Mouse (Mus musculus): ENCODE data around the gene Slc25a41. TPM values are rescaled to one million over a fixed set of nuclear protein-coding genes. Genes with fewer than 3 reads are reported as not detected.

Slc25a41 gene
- polyA plus RNA-seq, 1 experiment = not detected

DNA sequence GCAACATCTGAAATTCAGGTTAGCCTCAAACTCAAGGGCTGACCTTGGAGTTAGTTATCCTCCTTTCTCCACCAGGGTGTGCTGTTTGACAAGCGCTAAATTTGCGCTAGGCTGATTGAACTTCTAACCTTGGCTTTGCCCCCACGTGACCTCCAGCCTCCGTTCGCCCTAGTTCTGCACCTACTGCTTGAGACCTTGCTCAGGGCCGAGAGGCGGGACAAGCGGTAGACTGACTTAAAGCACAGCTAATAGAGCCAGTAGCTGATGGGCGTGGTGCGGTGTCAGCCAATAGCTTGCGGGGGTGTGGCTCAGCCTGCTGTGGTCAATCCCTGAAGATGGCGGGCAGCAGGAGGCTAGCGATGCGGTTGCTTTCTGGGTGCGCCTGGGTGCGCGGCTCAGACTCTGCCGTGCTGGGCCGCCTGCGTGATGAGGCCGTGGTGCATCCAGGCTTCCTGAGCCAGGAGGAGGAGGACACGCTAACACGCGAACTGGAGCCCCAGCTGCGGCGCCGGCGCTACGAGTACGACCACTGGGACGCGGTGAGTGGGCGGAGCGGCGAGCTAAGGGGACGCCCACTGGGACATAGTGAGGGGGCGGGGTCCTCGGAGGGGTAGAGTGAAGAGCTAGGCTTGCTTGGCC is 44.3 kb downstream of the Slc25a41 start, which contains the start of gene Alkbh7:
Gene Alkbh7, plus strand, starts transcription at position 311 of the 639 bp plus-strand sequence.
- peak within 1 kb of the TSS; percentile 63 for H3K4me3 ChIP-seq (ENCODE audit: insufficient read depth, low read length)
- H3K27ac ChIP-seq (ENCODE audit: insufficient read depth, low read length) = no peak within 1 kb of the TSS
- peak; percentile 82 for TF ChIP-seq POLR2A (IDR thresholded peaks at IDR 0.05; ENCODE audit: low read depth, low read length)
- TF ChIP-seq CTCF (IDR thresholded peaks at IDR 0.05; ENCODE audit: borderline replicate concordance, insufficient read depth, low read length) = no peak
- peaks cover 11% of the 10 kb centered on the region for H3K4me1 ChIP-seq (ENCODE audit: control insufficient read depth, insufficient read depth, low read length)

DNA sequence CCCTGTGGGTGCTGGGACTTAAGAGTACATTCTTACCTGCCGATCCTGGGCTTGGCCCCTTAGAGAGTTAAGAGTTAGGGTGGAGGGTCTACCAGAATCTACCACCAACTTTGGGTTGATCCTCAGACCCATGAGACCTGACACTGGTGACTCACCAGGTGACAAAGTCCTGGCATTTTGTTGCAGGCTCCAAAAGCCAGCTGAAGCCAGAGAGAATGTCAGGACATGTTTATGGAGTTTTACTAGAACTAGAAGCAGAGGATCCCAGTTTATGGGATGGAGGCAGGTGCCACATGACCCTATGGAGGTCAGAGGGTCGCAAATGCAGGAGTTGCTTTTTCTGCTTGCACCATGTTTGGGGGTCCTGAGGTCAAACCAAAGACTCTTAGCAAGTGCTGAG is 44.9 kb downstream of the Slc25a41 start:
- H3K4me3 ChIP-seq (ENCODE audit: insufficient read depth, low read length) = no peak overlapping the region

DNA sequence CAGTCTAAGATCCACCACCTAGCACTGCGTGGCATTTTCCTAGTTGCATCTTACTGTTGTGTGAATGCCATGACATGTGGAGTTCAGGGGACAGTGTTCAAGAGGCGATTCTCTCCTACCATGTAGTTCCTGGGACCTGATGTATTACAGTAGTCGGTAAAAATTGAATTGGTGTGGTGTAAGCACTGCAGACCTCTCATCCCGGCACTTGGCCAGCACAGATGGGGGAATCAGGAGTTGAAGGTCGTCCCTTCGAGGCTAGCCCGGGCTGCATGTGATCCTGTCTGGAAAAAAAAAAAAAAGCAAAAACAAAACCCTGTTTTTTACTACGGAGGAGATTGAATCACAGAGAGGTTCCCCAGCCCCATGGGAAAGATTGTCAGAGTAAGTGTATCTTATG is 46.4 kb downstream of the Slc25a41 start:
- TF ChIP-seq POLR2A (IDR thresholded peaks at IDR 0.05; ENCODE audit: low read depth, low read length) (no peak), CTCF (IDR thresholded peaks at IDR 0.05; ENCODE audit: borderline replicate concordance, insufficient read depth, low read length) (no peak)
- H3K4me3 ChIP-seq (ENCODE audit: insufficient read depth, low read length) = no peak overlapping the region
- H3K4me1 ChIP-seq (ENCODE audit: control insufficient read depth, insufficient read depth, low read length) = 0 out of 2 replicates have a peak, but pooled peaks cover 2% of the 10 kb centered on the region
- H3K27ac ChIP-seq (ENCODE audit: insufficient read depth, low read length) = no peak overlapping the region

More for the DNA sequence above, 44.9 kb downstream of the Slc25a41 start:
- H3K4me1 ChIP-seq (ENCODE audit: control insufficient read depth, insufficient read depth, low read length) = peaks cover 9% of the 10 kb centered on the region
- H3K27ac ChIP-seq (ENCODE audit: insufficient read depth, low read length) = no peak overlapping the region
- TF ChIP-seq CTCF (IDR thresholded peaks at IDR 0.05; ENCODE audit: borderline replicate concordance, insufficient read depth, low read length) (no peak), POLR2A (IDR thresholded peaks at IDR 0.05; ENCODE audit: low read depth, low read length) (no peak)

DNA sequence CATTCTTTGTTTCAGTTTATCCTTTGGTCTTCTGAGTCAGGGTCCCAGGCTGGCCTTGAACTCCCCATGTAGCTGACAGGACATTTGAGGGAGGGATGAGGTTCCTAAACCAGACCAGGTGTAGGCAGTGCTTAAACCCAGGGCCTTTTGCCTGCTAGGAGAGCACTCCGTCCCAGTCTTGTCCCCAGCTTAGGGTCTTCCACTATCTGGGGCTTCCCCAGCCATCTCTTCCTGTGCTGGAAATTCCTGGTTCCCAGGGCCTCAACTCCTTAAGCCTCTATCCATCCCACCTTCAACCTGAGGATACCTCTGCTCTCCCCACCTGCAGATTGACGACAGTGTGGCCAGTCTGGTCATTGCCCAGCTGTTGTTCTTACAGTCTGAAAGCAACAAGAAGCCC is 50.5 kb downstream of the Slc25a41 start:
- Histone ChIP-seq H3K27ac (ENCODE audit: insufficient read depth, low read length) (no peak overlapping the region), H3K4me3 (ENCODE audit: insufficient read depth, low read length) (peak overlapping the region; percentile 66), H3K4me1 (ENCODE audit: control insufficient read depth, insufficient read depth, low read length) (no peaks in the 10 kb centered on the region)
- TF ChIP-seq CTCF (IDR thresholded peaks at IDR 0.05; ENCODE audit: borderline replicate concordance, insufficient read depth, low read length) (no peak), POLR2A (IDR thresholded peaks at IDR 0.05; ENCODE audit: low read depth, low read length) (no peak)

DNA sequence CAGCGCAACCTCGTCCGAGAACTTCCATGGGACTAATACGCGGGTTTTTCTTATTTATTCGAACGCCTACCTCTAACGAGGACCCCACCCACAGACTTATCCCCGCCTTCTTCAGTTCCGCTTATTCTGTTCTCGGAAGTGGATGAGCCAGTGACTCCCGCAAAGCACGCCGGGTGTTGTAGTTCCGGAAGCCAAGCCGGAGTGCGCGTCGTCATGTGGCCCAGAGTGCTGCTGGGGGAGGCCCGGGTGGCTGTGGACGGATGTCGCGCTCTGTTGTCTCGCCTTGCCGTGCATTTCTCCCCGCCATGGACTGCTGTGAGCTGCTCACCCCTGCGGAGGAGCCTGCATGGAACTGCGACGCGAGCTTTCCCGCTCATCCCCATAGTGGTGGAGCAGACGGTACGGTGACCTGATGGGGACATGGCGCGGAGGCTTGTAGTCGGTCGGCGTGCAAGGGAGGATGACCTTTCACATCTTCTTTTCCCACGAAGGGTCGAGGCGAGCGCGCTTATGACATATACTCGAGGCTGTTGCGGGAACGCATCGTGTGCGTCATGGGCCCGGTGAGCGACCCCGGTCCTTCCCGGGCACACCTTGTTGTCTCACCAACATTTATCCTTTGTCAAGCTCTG is 51.2 kb downstream of the Slc25a41 start, which contains the start of gene Clpp:
Gene Clpp, plus strand, starts transcription at position 191 of the 632 bp plus-strand sequence.
- TF ChIP-seq POLR2A (IDR thresholded peaks at IDR 0.05; ENCODE audit: low read depth, low read length) = peak; percentile 96
- no peak for TF ChIP-seq CTCF (IDR thresholded peaks at IDR 0.05; ENCODE audit: borderline replicate concordance, insufficient read depth, low read length)
- Histone ChIP-seq H3K4me1 (ENCODE audit: control insufficient read depth, insufficient read depth, low read length) (no peaks in the 10 kb centered on the region), H3K27ac (ENCODE audit: insufficient read depth, low read length) (peak within 1 kb of the TSS; percentile 34; the same call in 1 of the 2 replicates), H3K4me3 (ENCODE audit: insufficient read depth, low read length) (peak within 1 kb of the TSS; percentile 66)

DNA sequence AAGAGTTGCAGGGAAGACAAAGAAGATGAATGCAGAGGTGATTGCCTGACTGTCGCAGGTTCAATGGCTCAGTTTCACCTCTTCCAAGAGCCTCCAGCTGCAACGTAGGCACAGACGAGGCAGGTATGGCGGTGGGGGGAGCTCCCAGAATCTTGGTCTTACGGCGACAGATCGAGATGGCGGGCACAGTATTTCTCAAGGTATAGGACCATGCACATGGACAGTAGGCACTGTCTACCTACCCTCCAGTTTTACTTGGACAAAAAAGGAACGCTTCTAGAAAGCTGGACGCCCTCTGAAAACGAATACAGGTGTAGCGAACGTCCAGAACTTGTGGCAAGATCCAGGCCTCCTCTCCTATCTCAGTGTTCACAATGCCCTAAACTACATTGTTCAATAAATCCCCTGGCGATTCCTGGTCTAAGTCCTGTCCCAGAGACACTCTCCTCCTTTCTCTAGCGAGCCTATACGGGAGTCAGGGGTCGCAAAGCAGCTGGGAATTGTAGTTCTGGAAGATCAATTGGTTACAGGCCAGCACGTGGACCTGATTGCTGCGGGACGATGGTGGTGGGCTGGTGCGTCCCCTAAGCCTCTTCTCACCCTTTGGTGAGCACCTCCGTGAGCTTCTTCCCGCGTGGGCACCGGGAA is 51.9 kb downstream of the Slc25a41 start:
- Histone ChIP-seq H3K4me3 (ENCODE audit: insufficient read depth, low read length) (peak overlapping the region; percentile 66), H3K27ac (ENCODE audit: insufficient read depth, low read length) (peak overlapping the region; percentile 34; the same call in 1 of the 2 replicates), H3K4me1 (ENCODE audit: control insufficient read depth, insufficient read depth, low read length) (no peaks in the 10 kb centered on the region)
- TF ChIP-seq POLR2A (IDR thresholded peaks at IDR 0.05; ENCODE audit: low read depth, low read length) = peak; percentile 76; the same call in 1 of the 2 replicates
- no peak for TF ChIP-seq CTCF (IDR thresholded peaks at IDR 0.05; ENCODE audit: borderline replicate concordance, insufficient read depth, low read length)

DNA sequence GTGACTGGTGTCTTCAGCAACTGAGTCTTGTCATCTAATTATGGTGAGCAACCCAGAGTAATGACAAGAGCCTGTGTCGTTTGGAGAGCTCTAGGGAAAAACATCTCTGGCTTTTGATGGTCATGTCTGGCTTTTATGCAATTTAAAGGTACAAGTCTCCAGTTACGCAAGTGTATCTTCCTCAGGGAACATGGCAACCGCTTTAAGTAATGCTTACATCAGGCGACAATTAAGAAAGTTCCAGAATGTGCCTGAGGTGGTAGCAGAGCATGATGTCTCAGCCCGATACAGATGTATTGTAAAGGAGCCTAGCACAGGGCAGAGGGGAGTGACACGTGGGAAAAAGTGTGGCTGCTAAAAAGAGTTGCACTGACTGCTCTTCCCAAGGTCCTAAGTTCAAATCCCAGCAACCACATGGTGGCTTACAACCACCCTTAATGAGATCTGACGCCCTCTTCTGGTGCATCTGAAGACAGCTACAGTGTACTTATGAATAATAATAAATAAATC is 52.5 kb downstream of the Slc25a41 start:
- Histone ChIP-seq H3K4me1 (ENCODE audit: control insufficient read depth, insufficient read depth, low read length) (no peaks in the 10 kb centered on the region), H3K4me3 (ENCODE audit: insufficient read depth, low read length) (no peak overlapping the region), H3K27ac (ENCODE audit: insufficient read depth, low read length) (no peak overlapping the region)
- TF ChIP-seq POLR2A (IDR thresholded peaks at IDR 0.05; ENCODE audit: low read depth, low read length) (no peak), CTCF (IDR thresholded peaks at IDR 0.05; ENCODE audit: borderline replicate concordance, insufficient read depth, low read length) (no peak)

DNA sequence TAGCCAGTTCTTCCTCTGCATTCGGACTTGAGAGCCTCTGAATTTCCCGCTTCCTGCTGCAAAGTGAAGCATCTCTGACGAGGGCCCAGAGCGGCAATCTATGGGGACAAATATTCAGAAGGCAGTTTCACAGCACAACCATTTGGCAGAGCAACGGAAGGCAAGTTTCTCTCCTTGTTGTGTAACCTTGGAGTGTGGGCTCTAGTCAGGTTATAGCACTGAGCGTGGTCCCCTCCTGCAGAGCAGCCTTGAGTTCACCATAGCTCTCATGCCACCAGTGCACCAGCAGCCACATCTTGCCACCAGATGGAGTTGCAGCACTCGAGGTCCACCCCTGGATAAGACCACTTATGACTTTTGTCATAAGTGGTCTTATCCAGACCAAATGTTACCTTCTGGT is 53.0 kb downstream of the Slc25a41 start:
- H3K27ac ChIP-seq (ENCODE audit: insufficient read depth, low read length) = no peak overlapping the region
- no peaks in the 10 kb centered on the region for H3K4me1 ChIP-seq (ENCODE audit: control insufficient read depth, insufficient read depth, low read length)
- no peak for TF ChIP-seq POLR2A (IDR thresholded peaks at IDR 0.05; ENCODE audit: low read depth, low read length)
- no peak for TF ChIP-seq CTCF (IDR thresholded peaks at IDR 0.05; ENCODE audit: borderline replicate concordance, insufficient read depth, low read length)

DNA sequence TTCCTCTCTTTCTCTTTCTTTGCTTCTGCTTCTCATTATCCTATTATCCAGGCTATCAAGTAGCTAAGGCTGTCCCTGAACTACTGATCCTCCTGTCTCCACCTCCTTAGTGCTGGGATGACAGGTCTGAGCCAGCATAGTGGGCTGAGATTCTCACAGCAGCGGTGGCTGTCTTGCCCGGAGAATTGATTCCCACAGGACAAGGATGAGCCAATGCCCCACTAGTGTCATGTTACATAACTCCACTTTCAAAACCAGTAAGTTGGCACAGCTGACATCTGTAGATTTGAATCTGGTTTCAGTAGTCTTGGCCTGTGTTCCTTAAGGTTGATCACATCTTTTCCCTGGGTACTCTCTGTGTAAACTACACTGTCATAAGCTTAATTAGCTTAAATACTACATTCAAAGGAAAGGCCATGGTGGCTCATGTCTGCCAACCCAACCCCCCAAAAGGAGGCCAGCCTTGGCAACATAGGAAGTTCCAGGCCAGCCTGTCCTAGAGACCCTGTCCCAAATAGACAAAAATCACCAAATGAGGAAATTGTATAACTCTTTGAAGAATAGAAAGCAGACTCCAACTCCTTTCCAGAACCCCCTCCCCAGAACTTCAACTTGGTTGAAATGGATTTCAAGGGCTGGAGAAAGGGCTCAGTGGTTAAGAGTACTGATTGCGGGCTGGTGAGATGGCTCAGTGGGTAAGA is 55.2 kb downstream of the Slc25a41 start:
- TF ChIP-seq POLR2A (IDR thresholded peaks at IDR 0.05; ENCODE audit: low read depth, low read length) = no peak
- no peak for TF ChIP-seq CTCF (IDR thresholded peaks at IDR 0.05; ENCODE audit: borderline replicate concordance, insufficient read depth, low read length)
- no peaks in the 10 kb centered on the region for H3K4me1 ChIP-seq (ENCODE audit: control insufficient read depth, insufficient read depth, low read length)
- no peak overlapping the region for H3K27ac ChIP-seq (ENCODE audit: insufficient read depth, low read length)
- no peak overlapping the region for H3K4me3 ChIP-seq (ENCODE audit: insufficient read depth, low read length)

More for the DNA sequence above, 53.0 kb downstream of the Slc25a41 start:
- no peak overlapping the region for H3K4me3 ChIP-seq (ENCODE audit: insufficient read depth, low read length)
